11 mouse cellular contexts compared by ENCODE assay signal in genomic region chr2:95448897-95449296, GRCm38 (mm10).
A peak's percentile ranks its signal among the peaks of the same experiment; 100 is the strongest.
DNase-seq lines count a peak whose midpoint lies in the region; ATAC-seq and TF ChIP-seq lines count a peak whose summit lies in the region.
"Had no signal": no experiment of that assay in that cellular context is flagged by ENCODE, and none has a peak within 500 bp of the region (broad histone marks: within the 10 kb centered on the region; RNA-seq: fewer than 3 reads in every experiment).

No protein-coding gene starts in this region.

- ATAC-seq in granulocyte monocyte progenitor cell, adult 5-6 weeks (replicated peaks; ENCODE audit: poor library complexity, severe bottlenecking) = no peak
- ATAC-seq in kidney, embryonic 16.5 days (ENCODE audit: low FRiP score, low TSS enrichment) = no peak

- H3K27me3 ChIP-seq in kidney, adult 2 months (replicated peaks; ENCODE audit: control insufficient read depth, insufficient read depth, low read length) = no peaks in the 10 kb centered on the region
- H3K27me3 ChIP-seq in kidney, embryonic 16.5 days (ENCODE audit: insufficient read depth, low read length) = no peaks in the 10 kb centered on the region

- no peak for TF ChIP-seq POLR2A in cortical plate, adult 2 months (IDR thresholded peaks at IDR 0.05; ENCODE audit: extremely low read depth, insufficient read depth, low read length)
- no peak for TF ChIP-seq POLR2A in kidney, adult 2 months (IDR thresholded peaks at IDR 0.05; ENCODE audit: low read depth, low read length)

- peak; percentile 16; the same call in 1 of the 2 replicates for TF ChIP-seq CTCF in cortical plate, adult 2 months (IDR thresholded peaks at IDR 0.05; ENCODE audit: extremely low read depth, insufficient read depth, low read length)
- TF ChIP-seq CTCF in kidney, adult 2 months (conservative IDR thresholded peaks at IDR 0.05; ENCODE audit: insufficient read depth, insufficient read length, low read depth, low read length) = no peak

- H3K9ac ChIP-seq in kidney, embryonic 16.5 days (replicated peaks; ENCODE audit: low read length) = no peak overlapping the region

- DNase-seq in 3T3-L1 (ENCODE audit: low read depth, low spot score) = peak; percentile 20
- DNase-seq in frontal cortex, postnatal 14 days (ENCODE audit: low spot score in 2 of 2) = peak; percentile 4 to 7
- DNase-seq in mesoderm, embryonic 11.5 days (ENCODE audit: low read depth, low spot score) = peak; percentile 63
- DNase-seq in urinary bladder, postnatal 10 days (ENCODE audit: low spot score) = no peak
- DNase-seq in kidney, adult 2 months = no peak
- DNase-seq: kidney, postnatal 10 days; lung, postnatal 10 days had no signal

- H3K4me2 ChIP-seq in kidney, embryonic 16.5 days (replicated peaks; ENCODE audit: low read depth, low read length) = no peak overlapping the region

- H3K36me3 ChIP-seq in kidney, adult 2 months (ENCODE audit: control insufficient read depth, insufficient read depth, low read length) = no peaks in the 10 kb centered on the region
- no peaks in the 10 kb centered on the region for H3K36me3 ChIP-seq in kidney, embryonic 16.5 days (ENCODE audit: insufficient read depth, low read length)
- H3K36me3 ChIP-seq: G1E had no signal

- 6% methylated on average over 1 of the region's 1 CpGs for WGBS in kidney, adult 2 months
- WGBS in kidney, embryonic 16.5 days = 7% methylated on average over 1 of the region's 1 CpGs

- H3K27ac ChIP-seq in cortical plate, adult 2 months (ENCODE audit: insufficient read depth, low read length) = no peak overlapping the region
- no peak overlapping the region for H3K27ac ChIP-seq in kidney, adult 2 months (ENCODE audit: insufficient read depth, low read depth, low read length)
- no peak overlapping the region for H3K27ac ChIP-seq in kidney, embryonic 16.5 days (ENCODE audit: low read length)

- no peak overlapping the region for H3K4me3 ChIP-seq in cortical plate, adult 2 months (ENCODE audit: insufficient read depth, low read length)
- H3K4me3 ChIP-seq in kidney, adult 2 months (ENCODE audit: insufficient read depth, low read depth, low read length) = no peak overlapping the region
- H3K4me3 ChIP-seq in kidney, embryonic 16.5 days (ENCODE audit: low read length) = no peak overlapping the region

- no peaks in the 10 kb centered on the region for H3K9me3 ChIP-seq in kidney, embryonic 16.5 days (ENCODE audit: low read length)

- H3K4me1 ChIP-seq in cortical plate, adult 2 months (ENCODE audit: control insufficient read depth, insufficient read depth, low read length) = no peaks in the 10 kb centered on the region
- H3K4me1 ChIP-seq in kidney, adult 2 months (ENCODE audit: control insufficient read depth, insufficient read depth, low read length) = no peaks in the 10 kb centered on the region
- H3K4me1 ChIP-seq in kidney, embryonic 16.5 days (ENCODE audit: insufficient read depth, low read length) = no peaks in the 10 kb centered on the region

Comparison
In these comparisons a context has a peak if more than half of its experiments do, and no peak if none do; other contexts are left out.
1. DNase-seq: peak in 3T3-L1 (single experiment), frontal cortex, postnatal 14 days (2 of 2) and mesoderm, embryonic 11.5 days (single experiment); none in urinary bladder, postnatal 10 days (single experiment) and kidney, adult 2 months (single experiment).